ENCODE assay signal across 7 mouse cellular contexts in the genomic region with DNA sequence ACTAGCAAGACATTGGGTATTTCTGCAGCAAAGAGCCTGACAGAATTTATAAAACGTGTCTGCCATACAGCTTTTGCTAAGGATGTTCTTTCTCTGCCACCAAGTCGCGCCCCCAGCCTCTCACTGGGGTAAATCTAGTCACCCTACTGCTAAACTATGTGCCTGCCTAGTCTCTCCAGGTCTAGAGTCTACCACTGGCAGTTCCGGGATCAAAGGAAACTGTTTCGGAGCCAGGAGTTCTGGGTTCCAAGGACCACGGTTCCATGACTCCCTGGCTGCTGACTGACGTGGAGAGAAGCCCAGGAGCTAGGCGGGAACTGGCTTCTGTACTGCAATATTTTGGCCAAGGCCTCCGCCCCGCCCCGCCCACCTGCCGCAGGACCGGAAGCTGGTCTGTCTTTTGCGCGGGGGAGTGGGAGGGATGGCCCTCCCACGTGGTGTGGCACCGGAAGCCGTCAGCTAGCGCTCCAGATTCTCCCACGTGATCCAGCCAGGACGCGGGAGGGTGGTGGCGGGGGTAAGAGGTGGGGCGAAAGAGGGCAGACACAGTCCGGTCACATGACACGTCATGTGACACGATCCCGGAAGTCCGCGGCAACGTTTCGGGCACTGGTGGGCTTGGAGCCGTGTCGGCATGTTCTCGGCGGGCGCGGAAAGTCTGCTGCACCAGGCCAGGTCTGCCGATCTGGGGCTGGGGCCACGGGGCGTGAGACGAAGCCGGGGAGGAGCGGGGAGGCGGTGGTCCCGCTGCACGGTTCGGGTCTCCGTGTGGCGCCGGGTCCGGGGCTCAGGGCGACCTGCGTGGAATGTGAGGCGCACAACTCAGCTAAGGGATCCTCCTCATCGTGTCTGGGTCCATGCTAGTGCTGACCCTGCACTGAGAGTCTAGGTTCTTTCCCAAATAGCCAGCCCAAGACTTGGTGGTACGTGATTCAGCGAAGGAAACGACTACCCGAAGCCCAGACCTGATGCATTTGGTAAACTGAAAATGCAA. TPM values are rescaled to one million over a fixed set of nuclear protein-coding genes. Genes with fewer than 3 reads are reported as not detected.
A peak's percentile ranks its signal among the peaks of the same experiment; 100 is the strongest.
DNase-seq lines count a peak whose midpoint lies in the region; ATAC-seq lines count a peak whose summit lies in the region.

A gene (plus strand): TSS at position 484 of the 994 bp plus-strand sequence.

- H3K4me1 ChIP-seq in embryonic facial prominence, embryonic 11.5 days (ENCODE audit: control insufficient read depth, insufficient read depth, low read length): 0 out of 2 replicates have a peak, but pooled peaks cover 3% of the 10 kb centered on the region
- H3K4me1 ChIP-seq in limb, embryonic 11.5 days (ENCODE audit: control insufficient read depth, insufficient read depth, low read length): peaks cover 4% of the 10 kb centered on the region; the same call in 1 of the 2 replicates
- H3K4me1 ChIP-seq in midbrain, embryonic 14.5 days (ENCODE audit: control insufficient read depth, insufficient read depth, low read length): peaks cover 10% of the 10 kb centered on the region

- no peaks in the 10 kb centered on the region for H3K27me3 ChIP-seq in embryonic facial prominence, embryonic 11.5 days (ENCODE audit: control insufficient read depth, insufficient read depth, low read length)
- H3K27me3 ChIP-seq in limb, embryonic 11.5 days (ENCODE audit: control insufficient read depth, insufficient read depth, low read length): no peaks in the 10 kb centered on the region
- no peaks in the 10 kb centered on the region for H3K27me3 ChIP-seq in midbrain, embryonic 14.5 days (ENCODE audit: control insufficient read depth, insufficient read depth, low read length)

- peak within 1 kb of the TSS; percentile 63 for H3K9ac ChIP-seq in embryonic facial prominence, embryonic 11.5 days (replicated peaks; ENCODE audit: low read length)
- peak within 1 kb of the TSS; percentile 56 for H3K9ac ChIP-seq in limb, embryonic 11.5 days (ENCODE audit: low read length)
- peak within 1 kb of the TSS; percentile 69 for H3K9ac ChIP-seq in midbrain, embryonic 14.5 days (replicated peaks; ENCODE audit: low read length)

- peak; percentile 98 for DNase-seq in adrenal gland, postnatal 14 days
- DNase-seq in embryonic facial prominence, embryonic 11.5 days (ENCODE audit: low spot score): peak; percentile 97
- peak; percentile 92 for DNase-seq in kidney, adult 18-20 months
- peak; percentile 96 for DNase-seq in limb, embryonic 11.5 days (ENCODE audit: low spot score)
- DNase-seq in midbrain, embryonic 14.5 days: peak; percentile 97
- DNase-seq in spleen, adult 18-20 months: peak; percentile 84 to 92

- H3K4me2 ChIP-seq in embryonic facial prominence, embryonic 11.5 days (ENCODE audit: low read depth, low read length): peak within 1 kb of the TSS; percentile 80
- peak within 1 kb of the TSS; percentile 83 for H3K4me2 ChIP-seq in limb, embryonic 11.5 days (ENCODE audit: low read depth, severe bottlenecking)
- H3K4me2 ChIP-seq in midbrain, embryonic 14.5 days (ENCODE audit: low read length): peak within 1 kb of the TSS; percentile 92

- no peaks in the 10 kb centered on the region for H3K9me3 ChIP-seq in embryonic facial prominence, embryonic 11.5 days (replicated peaks; ENCODE audit: control insufficient read depth, low read length)
- H3K9me3 ChIP-seq in limb, embryonic 11.5 days (ENCODE audit: control insufficient read depth, low read length): no peaks in the 10 kb centered on the region
- H3K9me3 ChIP-seq in midbrain, embryonic 14.5 days (ENCODE audit: control insufficient read depth, low read length): no peaks in the 10 kb centered on the region

- WGBS in embryonic facial prominence, embryonic 11.5 days: 2% methylated on average over 58 of the region's 60 CpGs
- 2% methylated on average over 60 of the region's 60 CpGs for WGBS in limb, embryonic 11.5 days
- 1% methylated on average over 60 of the region's 60 CpGs for WGBS in midbrain, embryonic 14.5 days

- ATAC-seq in embryonic facial prominence, embryonic 11.5 days (replicated peaks; ENCODE audit: insufficient number of reproducible peaks, low FRiP score, low TSS enrichment, low read depth): peak; percentile 72
- ATAC-seq in granulocyte monocyte progenitor cell, adult 5-6 weeks (replicated peaks; ENCODE audit: poor library complexity, severe bottlenecking): peak; percentile 83
- ATAC-seq in limb, embryonic 11.5 days (ENCODE audit: insufficient number of reproducible peaks, low FRiP score, low TSS enrichment, low read depth): peak; percentile 90
- peak; percentile 95 for ATAC-seq in midbrain, embryonic 14.5 days (ENCODE audit: low FRiP score, low TSS enrichment)

- H3K36me3 ChIP-seq in embryonic facial prominence, embryonic 11.5 days (replicated peaks; ENCODE audit: control insufficient read depth, insufficient read depth, low read depth, low read length): no peaks in the 10 kb centered on the region
- H3K36me3 ChIP-seq in limb, embryonic 11.5 days (ENCODE audit: control insufficient read depth, insufficient read depth, low read length): no peaks in the 10 kb centered on the region
- peaks cover 18% of the 10 kb centered on the region for H3K36me3 ChIP-seq in midbrain, embryonic 14.5 days (ENCODE audit: control insufficient read depth, insufficient read depth, low read length)

- peak within 1 kb of the TSS; percentile 39 for H3K27ac ChIP-seq in embryonic facial prominence, embryonic 11.5 days (replicated peaks; ENCODE audit: low read depth, low read length)
- 0 out of 2 replicates have a peak within 1 kb of the TSS, but pooled peaks have one; percentile 37 for H3K27ac ChIP-seq in limb, embryonic 11.5 days (replicated peaks; ENCODE audit: low read depth, low read length)
- peak within 1 kb of the TSS; percentile 87 for H3K27ac ChIP-seq in midbrain, embryonic 14.5 days (replicated peaks; ENCODE audit: low read depth, low read length)

- H3K4me3 ChIP-seq in embryonic facial prominence, embryonic 11.5 days (ENCODE audit: low read depth, low read length): peak within 1 kb of the TSS; percentile 75
- H3K4me3 ChIP-seq in limb, embryonic 11.5 days (ENCODE audit: low read depth, low read length): peak within 1 kb of the TSS; percentile 79
- H3K4me3 ChIP-seq in midbrain, embryonic 14.5 days (replicated peaks; ENCODE audit: low read depth, low read length): peak within 1 kb of the TSS; percentile 74

RNA-seq across cellular contexts. Expression of the gene that starts here (rescaled TPM):
- total RNA-seq in adrenal gland, postnatal 14 days (2021): 12.5 and 15.7 TPM in 2 replicates
- 5.5 and 8.0 TPM in 2 replicates for polyA plus RNA-seq in embryonic facial prominence, embryonic 11.5 days (2014; fragmentation: Nextera tagmentation; extraction: Ambion mirVana)
- 18.2 and 23.9 TPM in 2 replicates for total RNA-seq in granulocyte monocyte progenitor cell, adult 5-6 weeks (2014; fragmentation: Nextera tagmentation)
- total RNA-seq in granulocyte monocyte progenitor cell, adult 5-6 weeks (2017): 5.7 and 6.3 TPM in 2 replicates
- 8.0 and 8.5 TPM in 2 replicates for polyA plus RNA-seq in limb, embryonic 11.5 days (2014; fragmentation: Nextera tagmentation; extraction: Ambion mirVana)
- 12.6 and 13.9 TPM in 2 replicates for polyA plus RNA-seq in midbrain, embryonic 14.5 days (2014; fragmentation: Nextera tagmentation; extraction: Ambion mirVana)

Comparison
In these comparisons a context has a peak if more than half of its experiments do, and no peak if none do; other contexts are left out.
1. Peak in every context shown above with its lines: DNase-seq, ATAC-seq, H3K4me3 ChIP-seq and H3K27ac ChIP-seq.
2. H3K27ac ChIP-seq: peak in every context shown above with its lines; median percentile 87 in midbrain, embryonic 14.5 days; 39 in embryonic facial prominence, embryonic 11.5 days; 37 in limb, embryonic 11.5 days.